15 mouse cellular contexts compared by ENCODE assay signal in the genomic region with DNA sequence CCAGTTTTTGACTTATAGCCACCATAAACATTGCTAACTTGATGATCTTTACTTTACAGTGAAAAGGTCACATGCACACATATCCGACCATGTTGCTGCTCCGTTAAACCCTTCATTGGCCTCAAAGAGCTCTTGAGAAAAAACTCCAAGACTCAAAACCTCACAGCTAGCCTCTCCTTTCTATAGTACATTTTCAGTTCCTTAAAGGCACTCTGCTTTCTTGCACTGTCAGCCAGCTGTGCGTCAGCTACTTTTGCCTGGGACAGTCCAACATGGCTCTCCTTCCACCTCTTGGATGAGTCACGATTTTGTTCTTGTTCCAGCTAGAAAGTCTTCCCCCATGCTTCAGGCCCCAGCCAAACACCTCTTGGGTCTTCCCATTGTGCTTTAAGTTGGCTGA. TPM values are rescaled to one million over a fixed set of nuclear protein-coding genes. Genes with fewer than 3 reads are reported as not detected.
A peak's percentile ranks its signal among the peaks of the same experiment; 100 is the strongest.
DNase-seq lines count a peak whose midpoint lies in the region; ATAC-seq lines count a peak whose summit lies in the region.
"Had no signal": no experiment of that assay in that cellular context is flagged by ENCODE, and none has a peak within 500 bp of the region (broad histone marks: within the 10 kb centered on the region; RNA-seq: fewer than 3 reads in every experiment).

No protein-coding gene starts in this region.

- H3K27ac ChIP-seq in liver, embryonic 11.5 days (ENCODE audit: low read depth, low read length) = no peak overlapping the region
- H3K27ac ChIP-seq: heart, embryonic 13.5 days; hindbrain, embryonic 13.5 days; liver, embryonic 14.5 days; neural tube, embryonic 15.5 days had no signal

- H3K4me1 ChIP-seq in liver, embryonic 11.5 days (replicated peaks; ENCODE audit: control insufficient read depth, insufficient read depth, low read length) = no peaks in the 10 kb centered on the region
- H3K4me1 ChIP-seq: hindbrain, embryonic 13.5 days; neural tube, embryonic 15.5 days had no signal

- ATAC-seq in liver, embryonic 11.5 days (replicated peaks; ENCODE audit: low FRiP score) = no peak
- ATAC-seq in common myeloid progenitor, adult 5-6 weeks (replicated peaks; ENCODE audit: low read depth, poor library complexity, severe bottlenecking) = peak; percentile 76

- WGBS in liver, embryonic 11.5 days = 71% methylated on average over 4 of the region's 4 CpGs

- no peak overlapping the region for H3K4me3 ChIP-seq in liver, embryonic 11.5 days (ENCODE audit: low read depth, low read length)
- H3K4me3 ChIP-seq: heart, embryonic 13.5 days; hindbrain, embryonic 13.5 days; neural tube, embryonic 15.5 days had no signal

- H3K4me2 ChIP-seq in liver, embryonic 11.5 days = no peak overlapping the region
- H3K4me2 ChIP-seq: heart, embryonic 13.5 days; hindbrain, embryonic 13.5 days; neural tube, embryonic 15.5 days had no signal

- no peaks in the 10 kb centered on the region for H3K9me3 ChIP-seq in liver, embryonic 11.5 days (ENCODE audit: control insufficient read depth, low read length)
- H3K9me3 ChIP-seq: heart, embryonic 13.5 days; hindbrain, embryonic 13.5 days; neural tube, embryonic 15.5 days had no signal

- H3K9ac ChIP-seq in liver, embryonic 11.5 days (ENCODE audit: low read depth, low read length) = no peak overlapping the region
- H3K9ac ChIP-seq: heart, embryonic 13.5 days; hindbrain, embryonic 13.5 days; liver, embryonic 14.5 days; neural tube, embryonic 15.5 days had no signal

- H3K36me3 ChIP-seq in liver, embryonic 11.5 days (ENCODE audit: control insufficient read depth, insufficient read depth, low read length) = no peaks in the 10 kb centered on the region
- no peaks in the 10 kb centered on the region for H3K36me3 ChIP-seq in splenic B cell, adult 2 months (ENCODE audit: control insufficient read depth, insufficient read depth, low read length, poor library complexity, severe bottlenecking)
- H3K36me3 ChIP-seq: heart, embryonic 13.5 days; hindbrain, embryonic 13.5 days; neural tube, embryonic 15.5 days had no signal

- DNase-seq in liver = peak; percentile 6
- DNase-seq in liver, embryonic 11.5 days (ENCODE audit: low spot score) = no peak
- DNase-seq in thymus, postnatal 0 days (ENCODE audit: low spot score) = peak; percentile 6
- DNase-seq in thymus, postnatal 36 days = no peak
- DNase-seq in splenic B cell, adult 2 months (ENCODE audit: low read depth, low spot score) = peak; percentile 61
- DNase-seq in kidney, postnatal 36 days = no peak
- DNase-seq in layer of hippocampus, postnatal 10 days (ENCODE audit: low spot score in 2 of 2) = no peak
- DNase-seq: adrenal gland, postnatal 14 days; kidney, adult 11 months; kidney, postnatal 4 days had no signal

- no peaks in the 10 kb centered on the region for H3K27me3 ChIP-seq in liver, embryonic 11.5 days (replicated peaks; ENCODE audit: control insufficient read depth, insufficient read depth, low read length)
- no peaks in the 10 kb centered on the region for H3K27me3 ChIP-seq in splenic B cell, adult 2 months (ENCODE audit: control insufficient read depth, insufficient read depth, low read length, poor library complexity, severe bottlenecking)
- H3K27me3 ChIP-seq: heart, embryonic 13.5 days; hindbrain, embryonic 13.5 days; neural tube, embryonic 15.5 days had no signal

RNA-seq across cellular contexts. Expression of gene Dse, which starts 35.9 kb away (rescaled TPM):
- polyA plus RNA-seq in liver, embryonic 11.5 days (2014; fragmentation: Nextera tagmentation; extraction: Ambion mirVana) = 14.9 and 16.8 TPM in 2 replicates
- polyA plus RNA-seq in thymus, postnatal 0 days (2015; fragmentation: Nextera tagmentation; extraction: Ambion mirVana) = 5.1 and 5.5 TPM in 2 replicates
- total RNA-seq in common myeloid progenitor, adult 5-6 weeks (2017) = 0.87 and 1.9 TPM in 2 replicates
- total RNA-seq in layer of hippocampus, postnatal 10 days (2021) = 1 to 10 TPM; 9.4 to 9.6 TPM

RNA-seq across cellular contexts. Expression of gene Calhm6, which starts 43.9 kb away (rescaled TPM):
- 1.4 and 1.5 TPM in 2 replicates for polyA plus RNA-seq in liver, embryonic 11.5 days (2014; fragmentation: Nextera tagmentation; extraction: Ambion mirVana)
- polyA plus RNA-seq in thymus, postnatal 0 days (2015; fragmentation: Nextera tagmentation; extraction: Ambion mirVana) = 9.2 and 9.8 TPM in 2 replicates
- 3.6 and 6.2 TPM in 2 replicates for total RNA-seq in common myeloid progenitor, adult 5-6 weeks (2017)
- total RNA-seq in layer of hippocampus, postnatal 10 days (2021) = not detected

Comparison
In these comparisons a context has a peak if more than half of its experiments do, and no peak if none do; other contexts are left out.
1. DNase-seq: peak in liver (single experiment), thymus, postnatal 0 days (single experiment) and splenic B cell, adult 2 months (single experiment); none in liver, embryonic 11.5 days (single experiment), thymus, postnatal 36 days (0 of 2), kidney, postnatal 36 days (0 of 2) and layer of hippocampus, postnatal 10 days (0 of 2).